Mouse (Mus musculus): ENCODE results near the gene Arhgap1. TPM values are rescaled to one million over a fixed set of nuclear protein-coding genes. Genes with fewer than 3 reads are reported as not detected.

The Arhgap1 gene
- total and polyA plus RNA-seq, 2 experiments from 2014 or later: 99.3 to 101 TPM

DNA sequence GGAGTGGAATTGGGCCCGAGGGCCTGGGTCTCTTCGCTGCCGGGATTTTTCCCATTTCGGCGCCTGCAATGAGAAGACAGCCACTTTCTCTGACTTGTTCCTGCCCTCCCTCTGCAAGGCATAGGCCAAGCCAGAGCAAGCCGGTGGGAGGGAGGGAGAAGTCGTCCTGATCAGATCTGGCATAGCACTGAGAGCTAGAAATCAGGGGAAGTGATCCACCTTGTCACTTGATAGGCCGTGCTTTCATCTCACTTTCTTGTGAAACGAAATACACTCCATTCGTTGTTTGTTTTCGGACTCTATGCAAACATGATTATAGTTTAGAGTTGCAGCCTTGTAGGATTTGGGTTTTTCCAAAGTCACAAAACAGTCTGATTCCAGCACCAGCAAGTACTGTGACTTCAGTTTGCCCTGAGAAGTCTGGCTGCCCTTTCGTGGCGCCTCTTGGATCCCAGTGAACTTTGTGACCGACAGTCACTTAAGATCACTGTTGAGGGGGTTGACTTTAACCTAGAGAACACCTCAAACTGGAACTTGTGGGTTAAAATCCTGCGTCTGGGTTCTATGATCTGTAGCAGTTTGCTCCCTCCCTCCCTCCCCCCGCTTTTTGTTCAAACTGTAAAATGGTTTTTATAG, 818 bp downstream of the Arhgap1 start:
- DNase-seq (ENCODE audit: low spot score) (no peak), ATAC-seq (ENCODE audit: low FRiP score) (peak; percentile 64)
- 17% methylated on average over 16 of the region's 16 CpGs for WGBS
- Histone ChIP-seq H3K36me3 (ENCODE audit: insufficient read depth, low read length) (peaks cover 35% of the 10 kb centered on the region), H3K4me2 (ENCODE audit: low read depth, low read length, poor library complexity, severe bottlenecking) (peak overlapping the region; percentile 99), H3K27me3 (ENCODE audit: insufficient read depth, low read length) (no peaks in the 10 kb centered on the region), H3K4me3 (ENCODE audit: low read depth, low read length) (peak overlapping the region; percentile 87), H3K27ac (ENCODE audit: low read depth, low read length) (peak overlapping the region; percentile 85), H3K9ac (replicated peaks; ENCODE audit: low read length, poor library complexity, severe bottlenecking) (peak overlapping the region; percentile 93), H3K9me3 (ENCODE audit: low read length) (no peaks in the 10 kb centered on the region), H3K4me1 (ENCODE audit: insufficient read depth, low read length) (peaks cover 10% of the 10 kb centered on the region; the same call in 1 of the 2 replicates)
- TF ChIP-seq CTCF (IDR thresholded peaks at IDR 0.05): no peak

DNA sequence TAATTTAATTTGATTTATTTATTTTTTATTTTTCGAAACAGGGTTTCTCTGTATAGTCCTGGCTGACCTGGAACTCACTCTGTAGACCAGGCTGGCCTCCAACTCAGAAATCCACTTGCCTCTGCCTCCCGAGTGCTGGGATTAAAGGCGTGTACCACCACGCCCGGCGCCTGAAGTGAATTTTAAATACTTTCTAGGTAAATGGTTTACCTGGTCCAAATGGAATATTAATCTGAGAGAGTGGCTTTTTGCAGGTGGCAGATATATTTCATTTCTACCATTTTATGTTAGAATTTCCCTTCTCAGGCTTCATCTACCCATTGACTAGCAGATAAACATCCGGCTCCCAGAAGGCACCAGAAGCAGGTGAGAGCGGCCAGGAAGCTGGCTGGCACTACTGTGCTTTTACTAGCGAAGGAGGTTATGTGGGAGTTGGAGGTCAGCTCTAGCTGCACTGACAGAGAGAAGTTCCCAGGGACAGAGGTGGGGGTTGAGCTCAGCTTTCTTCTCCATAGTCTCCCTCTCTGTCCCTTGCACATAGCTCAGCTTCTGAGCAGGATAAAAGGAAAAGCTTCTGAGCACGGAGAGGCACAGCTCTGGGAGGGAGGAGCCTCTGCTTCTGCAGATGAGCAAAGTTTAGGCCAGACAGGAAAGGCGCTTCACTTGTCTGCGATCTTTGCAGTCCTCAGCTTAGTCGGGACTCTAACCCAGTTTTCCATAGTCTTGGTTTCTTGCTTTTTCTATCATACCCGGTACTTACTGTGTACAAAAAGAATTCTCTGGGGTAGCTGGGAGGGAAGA, 2.0 kb downstream of the Arhgap1 start:
- H3K27ac ChIP-seq (ENCODE audit: low read depth, low read length): no peak overlapping the region
- H3K4me1 ChIP-seq (ENCODE audit: insufficient read depth, low read length): peaks cover 10% of the 10 kb centered on the region; the same call in 1 of the 2 replicates
- ATAC-seq (ENCODE audit: low FRiP score): no peak
- H3K27me3 ChIP-seq (ENCODE audit: insufficient read depth, low read length): no peaks in the 10 kb centered on the region
- peaks cover 36% of the 10 kb centered on the region for H3K36me3 ChIP-seq (ENCODE audit: insufficient read depth, low read length)
- no peaks in the 10 kb centered on the region for H3K9me3 ChIP-seq (ENCODE audit: low read length)
- WGBS: 84% methylated on average over 14 of the region's 14 CpGs
- no peak for TF ChIP-seq CTCF (IDR thresholded peaks at IDR 0.05)
- no peak overlapping the region for H3K9ac ChIP-seq (replicated peaks; ENCODE audit: low read length, poor library complexity, severe bottlenecking)
- DNase-seq (ENCODE audit: low spot score): no peak
- no peak overlapping the region for H3K4me2 ChIP-seq (ENCODE audit: low read depth, low read length, poor library complexity, severe bottlenecking)
- H3K4me3 ChIP-seq (ENCODE audit: low read depth, low read length): no peak overlapping the region

DNA sequence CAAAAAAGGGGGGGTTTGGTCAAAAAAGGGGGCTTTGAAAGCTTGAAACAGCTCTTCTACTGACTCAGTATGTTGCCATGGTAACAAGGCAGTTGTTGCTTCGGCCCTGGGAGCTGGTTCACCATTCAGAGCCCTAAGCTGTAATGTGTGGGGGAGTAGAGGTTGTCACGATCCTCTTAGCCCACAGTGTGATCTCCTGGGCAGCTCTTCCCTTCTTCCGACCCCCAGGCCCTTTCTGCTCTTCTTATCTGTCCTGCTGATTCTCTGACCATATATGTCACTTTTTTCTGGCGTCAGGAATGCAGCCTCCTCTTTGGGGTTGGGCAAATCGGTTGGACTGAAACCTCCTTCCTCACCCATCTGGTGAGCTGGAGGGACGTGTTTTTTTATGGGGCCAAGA, 3.2 kb downstream of the Arhgap1 start:
- Histone ChIP-seq H3K27me3 (ENCODE audit: insufficient read depth, low read length) (no peaks in the 10 kb centered on the region), H3K9ac (replicated peaks; ENCODE audit: low read length, poor library complexity, severe bottlenecking) (no peak overlapping the region), H3K36me3 (ENCODE audit: insufficient read depth, low read length) (peaks cover 37% of the 10 kb centered on the region), H3K4me2 (ENCODE audit: low read depth, low read length, poor library complexity, severe bottlenecking) (no peak overlapping the region), H3K27ac (ENCODE audit: low read depth, low read length) (no peak overlapping the region), H3K9me3 (ENCODE audit: low read length) (no peaks in the 10 kb centered on the region), H3K4me3 (ENCODE audit: low read depth, low read length) (no peak overlapping the region), H3K4me1 (ENCODE audit: insufficient read depth, low read length) (peaks cover 10% of the 10 kb centered on the region; the same call in 1 of the 2 replicates)
- WGBS: 39% methylated on average over 6 of the region's 6 CpGs
- DNase-seq (ENCODE audit: low spot score) (peak; percentile 17), ATAC-seq (ENCODE audit: low FRiP score) (no peak)
- no peak for TF ChIP-seq CTCF (IDR thresholded peaks at IDR 0.05)

DNA sequence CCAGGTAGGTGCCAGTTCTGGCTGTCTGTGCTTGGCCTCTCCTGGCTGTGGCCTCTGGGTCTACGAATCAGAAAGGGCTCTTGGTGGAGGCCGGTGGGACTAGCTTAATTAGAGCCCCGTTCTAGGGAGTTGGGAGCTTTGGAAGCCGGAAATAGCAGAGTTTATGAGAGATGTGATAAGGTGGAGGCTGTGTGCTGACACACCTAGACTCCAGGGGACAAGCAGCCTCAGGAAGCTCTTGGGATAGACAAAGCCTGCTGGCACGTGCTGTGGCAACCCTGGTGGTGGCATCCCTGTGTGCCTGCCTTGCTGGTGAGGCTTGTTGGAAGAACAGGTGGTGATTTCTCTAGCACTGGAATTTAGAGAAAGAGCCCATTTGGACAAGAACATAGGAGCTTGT, 5.7 kb downstream of the Arhgap1 start:
- Histone ChIP-seq H3K4me3 (ENCODE audit: low read depth, low read length) (no peak overlapping the region), H3K4me1 (ENCODE audit: insufficient read depth, low read length) (peaks cover 10% of the 10 kb centered on the region; the same call in 1 of the 2 replicates), H3K27me3 (ENCODE audit: insufficient read depth, low read length) (no peaks in the 10 kb centered on the region), H3K4me2 (ENCODE audit: low read depth, low read length, poor library complexity, severe bottlenecking) (no peak overlapping the region), H3K9ac (replicated peaks; ENCODE audit: low read length, poor library complexity, severe bottlenecking) (no peak overlapping the region), H3K36me3 (ENCODE audit: insufficient read depth, low read length) (peaks cover 55% of the 10 kb centered on the region), H3K9me3 (ENCODE audit: low read length) (no peaks in the 10 kb centered on the region), H3K27ac (ENCODE audit: low read depth, low read length) (no peak overlapping the region)
- DNase-seq (ENCODE audit: low spot score): no peak
- TF ChIP-seq CTCF (IDR thresholded peaks at IDR 0.05): no peak
- no peak for ATAC-seq (ENCODE audit: low FRiP score)
- 97% methylated on average over 5 of the region's 5 CpGs for WGBS

DNA sequence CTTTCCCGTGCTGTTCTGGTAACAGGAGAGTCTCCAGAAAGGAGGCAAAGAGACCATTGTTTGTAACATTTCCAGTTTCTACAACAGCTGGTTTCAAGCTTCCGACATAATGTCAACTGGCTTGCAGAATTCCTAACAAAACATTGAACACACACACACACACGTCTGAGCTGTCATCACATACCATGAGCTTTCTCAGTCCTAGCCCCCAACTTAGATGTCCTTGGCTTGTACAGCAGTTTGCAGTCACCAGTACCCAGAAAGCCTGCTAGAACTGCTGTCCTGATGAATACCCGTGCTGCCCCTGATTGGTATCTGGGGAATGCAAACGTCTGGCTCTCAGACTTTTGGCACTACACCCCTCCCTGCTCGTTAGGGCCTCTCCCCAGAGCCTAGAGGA, 6.2 kb downstream of the Arhgap1 start:
- H3K4me2 ChIP-seq (ENCODE audit: low read depth, low read length, poor library complexity, severe bottlenecking): no peak overlapping the region
- H3K9me3 ChIP-seq (ENCODE audit: low read length): no peaks in the 10 kb centered on the region
- no peaks in the 10 kb centered on the region for H3K27me3 ChIP-seq (ENCODE audit: insufficient read depth, low read length)
- H3K27ac ChIP-seq (ENCODE audit: low read depth, low read length): no peak overlapping the region
- peaks cover 55% of the 10 kb centered on the region for H3K36me3 ChIP-seq (ENCODE audit: insufficient read depth, low read length)
- DNase-seq (ENCODE audit: low spot score) (no peak), ATAC-seq (ENCODE audit: low FRiP score) (no peak)
- H3K9ac ChIP-seq (replicated peaks; ENCODE audit: low read length, poor library complexity, severe bottlenecking): no peak overlapping the region
- 79% methylated on average over 6 of the region's 6 CpGs for WGBS
- H3K4me3 ChIP-seq (ENCODE audit: low read depth, low read length): no peak overlapping the region
- H3K4me1 ChIP-seq (ENCODE audit: insufficient read depth, low read length): peaks cover 10% of the 10 kb centered on the region; the same call in 1 of the 2 replicates
- no peak for TF ChIP-seq CTCF (IDR thresholded peaks at IDR 0.05)

DNA sequence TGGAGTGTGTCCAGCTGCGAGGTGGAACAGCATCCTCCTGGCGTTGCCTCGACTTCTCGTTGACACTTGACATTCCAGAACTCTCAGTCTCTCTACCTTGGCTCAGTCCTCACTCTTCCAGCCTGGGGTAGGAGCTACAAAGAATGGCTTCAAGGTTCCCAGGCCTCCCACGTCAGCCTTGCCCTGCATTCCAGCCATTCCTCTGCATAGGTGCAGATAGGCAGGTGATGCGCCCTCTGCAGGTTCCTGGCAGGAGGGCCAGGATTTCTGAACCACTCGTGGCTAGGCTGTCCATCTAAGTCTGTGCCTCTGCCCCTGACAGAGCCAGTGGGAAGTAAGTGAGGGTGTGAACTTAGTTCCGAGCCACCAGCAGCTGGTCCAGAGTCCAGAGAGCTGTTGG, 7.1 kb downstream of the Arhgap1 start:
- H3K9me3 ChIP-seq (ENCODE audit: low read length): no peaks in the 10 kb centered on the region
- H3K9ac ChIP-seq (replicated peaks; ENCODE audit: low read length, poor library complexity, severe bottlenecking): no peak overlapping the region
- peaks cover 62% of the 10 kb centered on the region for H3K36me3 ChIP-seq (ENCODE audit: insufficient read depth, low read length)
- DNase-seq (ENCODE audit: low spot score) (no peak), ATAC-seq (ENCODE audit: low FRiP score) (no peak)
- H3K27me3 ChIP-seq (ENCODE audit: insufficient read depth, low read length): no peaks in the 10 kb centered on the region
- 82% methylated on average over 8 of the region's 8 CpGs for WGBS
- no peak overlapping the region for H3K4me2 ChIP-seq (ENCODE audit: low read depth, low read length, poor library complexity, severe bottlenecking)
- H3K27ac ChIP-seq (ENCODE audit: low read depth, low read length): no peak overlapping the region
- peaks cover 4% of the 10 kb centered on the region; the same call in 1 of the 2 replicates for H3K4me1 ChIP-seq (ENCODE audit: insufficient read depth, low read length)
- no peak overlapping the region for H3K4me3 ChIP-seq (ENCODE audit: low read depth, low read length)
- TF ChIP-seq CTCF (IDR thresholded peaks at IDR 0.05): peak; percentile 40
